Comparison of ENCODE assay signal across 8 mouse cellular contexts in genomic region chr13:21160657-21161590, GRCm38 (mm10). TPM values are rescaled to one million over a fixed set of nuclear protein-coding genes. Genes with fewer than 3 reads are reported as not detected.
DNase-seq lines count a peak whose midpoint lies in the region; ATAC-seq and TF ChIP-seq lines count a peak whose summit lies in the region.

No protein-coding gene starts in this region.

- no peaks in the 10 kb centered on the region for H3K9me3 ChIP-seq in E14TG2a.4 (ENCODE audit: low read length)
- H3K9me3 ChIP-seq in forebrain, embryonic 13.5 days (replicated peaks), result no peaks in the 10 kb centered on the region
- no peaks in the 10 kb centered on the region for H3K9me3 ChIP-seq in neural tube, embryonic 14.5 days (ENCODE audit: control insufficient read depth, low read length)

- intact Hi-C loops in heart, postnatal 14 days (cut with DNase I), result loop anchor here (2.0 to 5.0 kb wide), 4 partner anchors 71 to 551 kb away; no protein-coding TSS in a partner anchor

- H3K27me3 ChIP-seq in E14TG2a.4 (ENCODE audit: insufficient read depth, low read length), result peaks cover 10% of the 10 kb centered on the region
- 0 out of 2 replicates have a peak, but pooled peaks cover 9% of the 10 kb centered on the region for H3K27me3 ChIP-seq in forebrain, embryonic 13.5 days
- H3K27me3 ChIP-seq in neural tube, embryonic 14.5 days (ENCODE audit: control insufficient read depth, insufficient read depth, low read length), result no peaks in the 10 kb centered on the region

- under 1% methylated on average over 32 of the region's 32 CpGs for WGBS in forebrain, embryonic 13.5 days
- WGBS in neural tube, embryonic 14.5 days, result under 1% methylated on average over 32 of the region's 32 CpGs

- peak overlapping the region; percentile 89 for H3K4me3 ChIP-seq in E14TG2a.4 (replicated peaks; ENCODE audit: low read length)
- H3K4me3 ChIP-seq in forebrain, embryonic 13.5 days, result peak overlapping the region; percentile 65
- peak overlapping the region; percentile 65 for H3K4me3 ChIP-seq in neural tube, embryonic 14.5 days (ENCODE audit: low read depth, low read length)

- H3K4me1 ChIP-seq in E14TG2a.4 (replicated peaks; ENCODE audit: low read depth, low read length), result peaks cover 56% of the 10 kb centered on the region
- peaks cover 13% of the 10 kb centered on the region for H3K4me1 ChIP-seq in forebrain, embryonic 13.5 days
- 0 out of 2 replicates have a peak, but pooled peaks cover 4% of the 10 kb centered on the region for H3K4me1 ChIP-seq in neural tube, embryonic 14.5 days (ENCODE audit: control insufficient read depth, insufficient read depth, low read length)

- H3K9ac ChIP-seq in forebrain, embryonic 13.5 days, result peak overlapping the region; percentile 59; the same call in 1 of the 2 replicates
- H3K9ac ChIP-seq in neural tube, embryonic 14.5 days (replicated peaks; ENCODE audit: low read depth, low read length), result no peak overlapping the region; the same call in 1 of the 2 replicates

- peak; percentile 32; the same call in 1 of the 2 replicates for ATAC-seq in cerebellum, adult (ENCODE audit: insufficient number of reproducible peaks, low FRiP score, low TSS enrichment)
- ATAC-seq in forebrain, embryonic 13.5 days, result peak; percentile 91
- ATAC-seq in neural tube, embryonic 14.5 days (ENCODE audit: low read depth), result peak; percentile 91

- TF ChIP-seq CTCF in E14TG2a.4 (conservative IDR thresholded peaks at IDR 0.05; ENCODE audit: low read length), result no peak

- H3K36me3 ChIP-seq in E14TG2a.4 (ENCODE audit: insufficient read depth, low read length), result no peaks in the 10 kb centered on the region
- no peaks in the 10 kb centered on the region for H3K36me3 ChIP-seq in forebrain, embryonic 13.5 days (ENCODE audit: poor library complexity, severe bottlenecking)
- no peaks in the 10 kb centered on the region for H3K36me3 ChIP-seq in neural tube, embryonic 14.5 days (ENCODE audit: control insufficient read depth, insufficient read depth, low read length)

- H3K4me2 ChIP-seq in forebrain, embryonic 13.5 days, result peak overlapping the region; percentile 93
- peak overlapping the region; percentile 94 for H3K4me2 ChIP-seq in neural tube, embryonic 14.5 days (ENCODE audit: low read depth, low read length)

- no peak overlapping the region for H3K27ac ChIP-seq in forebrain, embryonic 13.5 days
- H3K27ac ChIP-seq in neural tube, embryonic 14.5 days (ENCODE audit: low read depth, low read length), result no peak overlapping the region

- DNase-seq in heart, postnatal 14 days, result peak; percentile 93 to 95
- DNase-seq in layer of hippocampus, adult 18-20 months (ENCODE audit: low spot score in 2 of 2), result peak; percentile 89 to 96
- peak; percentile 89 to 91 for DNase-seq in lung, adult 18-20 months
- peak; percentile 95 for DNase-seq in testis, postnatal 10 days (ENCODE audit: low spot score)

RNA-seq across cellular contexts. Expression of gene Olfr1368, which starts 15.3 kb away (rescaled TPM):
- polyA plus RNA-seq in forebrain, embryonic 13.5 days (2015; fragmentation: Nextera tagmentation; extraction: Ambion mirVana), result not detected in 2 replicates
- not detected for total RNA-seq in heart, postnatal 14 days (2021)
- not detected for total RNA-seq in layer of hippocampus, adult 18-20 months (2021)
- polyA plus RNA-seq in neural tube, embryonic 14.5 days (2014; fragmentation: Nextera tagmentation; extraction: Ambion mirVana), result not detected in 2 replicates

RNA-seq across cellular contexts. Expression of gene Trim27, which starts 18.3 kb away (rescaled TPM):
- polyA plus RNA-seq in forebrain, embryonic 13.5 days (2015; fragmentation: Nextera tagmentation; extraction: Ambion mirVana), result 109 and 114 TPM in 2 replicates
- 10 to 100 TPM; 22.3 to 22.7 TPM for total RNA-seq in heart, postnatal 14 days (2021)
- total RNA-seq in layer of hippocampus, adult 18-20 months (2021), result 10 to 100 TPM; 42.0 to 45.1 TPM
- polyA plus RNA-seq in neural tube, embryonic 14.5 days (2014; fragmentation: Nextera tagmentation; extraction: Ambion mirVana), result 68.2 and 87.9 TPM in 2 replicates

RNA-seq across cellular contexts. Expression of gene Olfr263, which starts 31.5 kb away (rescaled TPM):
- not detected in 2 replicates for polyA plus RNA-seq in forebrain, embryonic 13.5 days (2015; fragmentation: Nextera tagmentation; extraction: Ambion mirVana)
- total RNA-seq in heart, postnatal 14 days (2021), result not detected
- not detected for total RNA-seq in layer of hippocampus, adult 18-20 months (2021)
- polyA plus RNA-seq in neural tube, embryonic 14.5 days (2014; fragmentation: Nextera tagmentation; extraction: Ambion mirVana), result not detected in 2 replicates

RNA-seq across cellular contexts. Expression of gene Olfr1369-ps1, which starts 49.6 kb away (rescaled TPM):
- 0.05 TPM in 2 replicates for polyA plus RNA-seq in forebrain, embryonic 13.5 days (2015; fragmentation: Nextera tagmentation; extraction: Ambion mirVana)
- not detected for total RNA-seq in heart, postnatal 14 days (2021)
- not detected for total RNA-seq in layer of hippocampus, adult 18-20 months (2021)
- not detected in 2 replicates for polyA plus RNA-seq in neural tube, embryonic 14.5 days (2014; fragmentation: Nextera tagmentation; extraction: Ambion mirVana)

Comparison
In these comparisons a context has a peak if more than half of its experiments do, and no peak if none do; other contexts are left out.
1. ATAC-seq: peak in every context shown above with its lines; median percentile 91 in forebrain, embryonic 13.5 days; 91 in neural tube, embryonic 14.5 days; 32 in cerebellum, adult.